Mouse (Mus musculus): ENCODE measurements at regions not wholly inside any gene's neighbourhood (a gene's known extent, or its start where the extent isn't known, plus 50 kb on each side); places are given as distances from the start of the nearest gene placed in this dataset.
"Not testable (repeated sequence)": the region's sequence is repeated elsewhere in the genome, so short reads cannot be mapped to it uniquely, and the experiment has no call there.

DNA sequence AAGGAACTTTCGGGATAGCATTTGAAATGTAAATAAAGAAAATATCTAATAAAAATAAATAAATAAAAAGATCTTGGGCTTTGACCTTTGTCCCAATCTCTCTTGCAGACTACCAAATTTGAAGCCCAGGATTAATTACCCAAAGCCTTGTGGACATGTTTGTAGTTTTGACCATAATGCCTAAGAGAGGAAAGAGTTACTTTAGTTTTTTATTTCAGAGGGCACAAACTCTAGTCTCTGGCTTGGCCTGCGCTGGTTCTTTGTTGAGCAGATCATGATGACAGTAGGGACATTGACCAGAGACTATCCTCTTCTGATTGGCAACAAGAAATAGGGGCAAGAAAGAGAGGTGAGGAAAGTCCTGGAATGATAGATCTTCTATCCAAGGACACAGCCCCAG is 532.4 kb upstream of the N6amt1 start:
- ATAC-seq (replicated peaks; ENCODE audit: poor library complexity, severe bottlenecking): no peak

GRCm38 (mm10) chr16:86818639-86819038 is 535.3 kb upstream of the N6amt1 start:
- not testable (repeated sequence) for ATAC-seq (replicated peaks; ENCODE audit: poor library complexity, severe bottlenecking)

- ATAC-seq (replicated peaks; ENCODE audit: poor library complexity, severe bottlenecking): no peak
Measured at GRCm38 (mm10) chr16:86816763-86817593, 537.0 kb upstream of the N6amt1 start.

GRCm38 (mm10) chr16:86816006-86816405 is 538.0 kb upstream of the N6amt1 start:
- ATAC-seq (replicated peaks; ENCODE audit: poor library complexity, severe bottlenecking): no peak

DNA sequence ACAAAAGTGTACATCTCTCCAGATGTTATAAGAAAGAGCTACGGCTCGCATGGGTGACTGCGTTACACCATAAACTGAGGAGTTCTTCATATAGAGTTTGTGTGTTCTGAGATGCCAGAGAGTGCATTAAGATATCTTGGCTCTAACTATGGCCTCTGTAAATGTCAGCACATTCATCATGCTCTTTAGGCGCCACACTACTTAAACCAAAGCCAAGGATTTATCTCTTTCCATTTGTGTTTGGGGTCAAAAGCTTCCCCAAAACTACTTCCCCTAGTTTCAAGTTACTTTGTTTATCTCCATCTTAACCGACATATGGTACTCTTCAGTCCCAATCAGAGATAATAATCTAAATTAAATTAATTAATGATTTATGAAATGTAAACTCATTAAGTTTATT is 541.3 kb upstream of the N6amt1 start:
- ATAC-seq (replicated peaks; ENCODE audit: poor library complexity, severe bottlenecking): no peak

- ATAC-seq (replicated peaks; ENCODE audit: poor library complexity, severe bottlenecking): no peak
Measured at GRCm38 (mm10) chr16:86808644-86809324, 545.2 kb upstream of the N6amt1 start.

DNA sequence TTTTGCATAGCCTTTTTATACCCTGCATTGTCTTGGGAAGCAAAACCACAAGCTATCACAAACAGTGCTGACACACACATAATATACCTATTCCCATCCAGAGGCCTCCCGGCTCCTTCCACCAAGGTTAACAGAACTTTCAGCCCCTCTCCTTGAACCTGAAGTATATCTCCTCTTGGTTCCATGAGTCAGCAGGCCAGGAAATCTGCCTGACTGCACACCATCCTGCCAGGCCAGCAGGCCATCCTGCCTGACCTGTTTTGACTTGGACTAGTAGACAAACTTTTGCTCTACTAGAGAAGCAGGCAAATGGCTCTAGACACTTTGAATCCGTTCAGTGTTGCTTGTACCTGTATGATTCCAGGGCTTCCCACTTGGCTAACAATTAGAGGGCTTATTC is 547.6 kb upstream of the N6amt1 start:
- no peak for ATAC-seq (replicated peaks; ENCODE audit: poor library complexity, severe bottlenecking)

GRCm38 (mm10) chr16:86776086-86776485 is 577.9 kb upstream of the N6amt1 start:
- ATAC-seq (replicated peaks; ENCODE audit: poor library complexity, severe bottlenecking): no peak

GRCm38 (mm10) chr16:86772586-86772985 is 581.4 kb upstream of the N6amt1 start:
- no peak for ATAC-seq (replicated peaks; ENCODE audit: poor library complexity, severe bottlenecking)

GRCm38 (mm10) chr16:86768912-86769311 is 585.1 kb upstream of the N6amt1 start:
- no peak for ATAC-seq (replicated peaks; ENCODE audit: poor library complexity, severe bottlenecking)

DNA sequence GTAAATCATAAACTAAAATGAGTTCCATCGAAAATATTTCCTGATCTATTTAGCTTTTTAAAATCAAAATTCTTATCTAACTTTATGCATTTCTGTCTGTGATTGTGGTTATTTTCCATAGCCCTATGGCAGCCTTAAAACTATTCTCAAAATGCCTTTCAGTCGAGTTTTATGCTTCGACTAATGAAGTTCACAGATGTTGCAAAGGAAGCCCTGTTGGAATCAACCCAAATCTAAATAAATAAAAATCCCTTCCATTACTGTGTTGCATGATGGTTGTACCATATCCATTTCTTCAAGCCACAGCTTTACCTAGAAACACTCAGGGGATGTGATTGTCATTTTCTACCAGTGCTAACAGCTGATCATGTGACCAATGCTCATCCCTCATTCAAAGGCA is 585.6 kb upstream of the N6amt1 start:
- no peak for ATAC-seq (replicated peaks; ENCODE audit: poor library complexity, severe bottlenecking)

DNA sequence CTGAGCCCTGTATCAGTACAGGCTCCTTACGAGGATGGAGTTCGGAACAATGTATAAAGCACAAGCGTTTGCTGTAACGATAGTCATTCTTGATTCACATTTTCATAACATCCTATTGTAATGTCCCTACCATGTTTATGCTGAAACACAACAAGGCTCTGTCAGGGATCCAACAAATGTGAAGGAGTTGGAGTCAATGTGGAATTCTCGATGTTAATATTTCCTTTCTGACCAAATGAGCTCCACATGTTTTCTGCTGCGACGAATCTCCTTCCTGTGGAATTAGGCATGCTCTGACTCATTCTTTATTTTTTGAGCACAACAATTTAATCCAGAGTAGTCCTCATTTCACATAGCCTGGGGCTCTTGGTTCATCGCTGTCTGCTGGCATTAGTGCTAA is 588.0 kb upstream of the N6amt1 start:
- no peak for ATAC-seq (replicated peaks; ENCODE audit: poor library complexity, severe bottlenecking)

DNA sequence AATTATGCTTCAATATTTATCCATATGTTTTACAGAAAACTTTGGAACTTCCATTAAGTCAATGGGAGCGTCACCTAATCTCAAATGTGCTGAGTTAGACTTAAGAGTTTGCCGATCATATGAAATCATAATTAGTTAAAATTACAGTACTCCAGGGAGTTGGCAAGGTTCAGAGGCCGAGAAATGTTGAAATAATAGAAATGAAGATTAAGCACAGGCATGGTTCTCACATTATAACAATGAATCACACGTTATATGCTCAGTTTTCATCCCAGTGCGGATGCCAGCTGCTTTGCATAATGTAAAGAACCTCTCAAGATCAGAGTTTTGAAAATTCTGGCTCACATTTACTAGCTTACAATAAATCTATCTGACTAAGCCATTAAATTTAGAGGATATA is 612.7 kb upstream of the N6amt1 start:
- no peak for ATAC-seq (replicated peaks; ENCODE audit: poor library complexity, severe bottlenecking)

DNA sequence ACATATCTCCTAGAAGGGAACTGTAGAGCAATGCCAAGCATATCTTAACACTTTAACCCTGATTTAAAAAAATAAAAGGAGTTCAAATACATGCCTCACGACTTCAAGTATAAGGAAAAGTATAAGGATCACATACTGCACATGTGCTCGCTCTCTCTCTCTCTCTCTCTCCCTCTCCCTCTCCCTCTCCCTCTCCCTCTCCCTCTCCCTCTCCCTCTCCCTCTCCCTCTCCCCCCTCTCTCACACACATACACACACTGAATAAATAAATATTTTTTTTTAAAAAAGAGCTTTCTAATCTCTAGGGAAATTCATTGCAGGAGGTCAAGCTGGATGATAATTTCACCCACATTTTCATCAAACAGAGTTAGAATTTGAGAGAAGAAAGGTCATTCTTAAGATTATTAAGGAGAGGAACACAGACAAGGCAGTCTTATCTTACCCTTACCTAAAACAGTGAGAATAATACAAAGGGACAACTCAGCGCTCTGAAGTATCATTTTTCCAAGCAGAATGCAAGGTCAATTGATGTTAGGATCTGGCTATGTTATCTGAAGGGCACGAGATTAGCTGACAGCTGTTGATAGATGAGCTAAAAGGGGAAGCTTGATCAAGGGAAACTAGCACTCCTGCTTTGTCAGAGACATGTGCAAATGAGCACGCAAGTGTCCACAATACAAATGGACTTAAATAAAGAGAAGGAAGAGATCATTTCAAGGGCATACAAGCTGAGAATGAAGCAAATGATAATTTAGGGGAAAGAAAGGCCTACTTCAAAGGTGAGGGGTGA is 634.8 kb upstream of the N6amt1 start:
- no peak for ATAC-seq (replicated peaks; ENCODE audit: poor library complexity, severe bottlenecking)

DNA sequence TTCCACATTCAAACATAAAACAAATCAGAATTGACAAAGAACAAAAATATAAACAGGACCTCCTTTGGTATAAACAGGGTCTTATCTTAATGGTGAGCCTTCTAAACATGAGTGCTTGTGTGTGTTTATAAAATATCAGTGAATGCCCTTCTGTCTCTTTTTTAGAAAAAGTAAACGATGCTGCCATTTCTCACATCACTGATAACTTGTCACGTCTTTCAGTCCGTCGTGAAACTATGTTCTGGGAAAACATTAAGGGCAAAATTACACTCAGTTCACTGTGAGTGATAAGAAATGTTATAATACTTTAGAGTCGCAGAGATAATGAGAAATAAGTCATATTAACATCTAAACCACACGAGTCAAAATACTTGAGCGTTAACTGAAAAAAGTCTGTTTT is 635.6 kb upstream of the N6amt1 start:
- no peak for ATAC-seq (replicated peaks; ENCODE audit: poor library complexity, severe bottlenecking)

DNA sequence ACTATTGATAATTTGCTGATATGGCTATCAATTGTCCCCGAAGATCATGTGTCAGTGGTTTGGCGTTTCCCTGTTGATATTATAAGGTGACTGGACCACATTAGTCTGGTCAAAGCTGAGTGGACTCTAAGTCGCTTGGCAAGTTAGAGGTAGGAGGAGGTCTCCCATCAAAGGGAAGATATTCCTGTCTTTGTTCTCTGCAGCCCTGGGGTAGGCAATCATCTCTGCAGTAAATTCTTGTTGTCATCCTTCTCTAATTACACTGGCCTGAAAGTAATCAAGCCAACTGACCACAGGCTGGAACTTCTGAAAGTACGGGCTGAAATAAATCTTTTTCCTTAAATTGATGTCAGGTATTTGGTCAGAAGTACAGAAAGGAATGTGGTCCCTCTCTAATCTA is 652.3 kb upstream of the N6amt1 start:
- no peak for ATAC-seq (replicated peaks; ENCODE audit: poor library complexity, severe bottlenecking)

- no peak for ATAC-seq (replicated peaks; ENCODE audit: poor library complexity, severe bottlenecking)
Measured at GRCm38 (mm10) chr16:86694497-86694896, 659.5 kb upstream of the N6amt1 start.

DNA sequence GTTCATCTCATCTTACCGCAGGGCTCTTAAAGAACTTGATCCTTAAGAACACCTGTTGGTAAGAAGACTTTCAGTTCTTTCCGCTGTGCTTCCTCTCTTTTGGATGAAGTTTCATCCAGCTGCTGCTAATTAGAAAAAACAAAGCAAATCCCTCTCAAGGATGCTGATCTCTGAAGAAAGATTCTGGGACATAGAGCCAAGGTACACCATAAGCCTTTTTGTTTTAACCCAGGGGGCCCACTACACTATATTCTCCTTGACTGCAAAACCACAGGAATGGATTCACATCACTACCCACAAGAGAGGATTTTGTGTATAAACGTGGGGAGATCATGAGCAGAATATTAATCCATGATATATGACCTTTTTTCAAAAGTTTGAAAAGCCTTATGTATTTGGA is 694.8 kb upstream of the N6amt1 start:
- ATAC-seq (replicated peaks; ENCODE audit: poor library complexity, severe bottlenecking): no peak

GRCm38 (mm10) chr16:86647316-86647715 is 706.7 kb upstream of the N6amt1 start:
- no peak for ATAC-seq (replicated peaks; ENCODE audit: poor library complexity, severe bottlenecking)

- ATAC-seq (replicated peaks; ENCODE audit: poor library complexity, severe bottlenecking): no peak
Measured at GRCm38 (mm10) chr16:86646753-86647152, 707.2 kb upstream of the N6amt1 start.

DNA sequence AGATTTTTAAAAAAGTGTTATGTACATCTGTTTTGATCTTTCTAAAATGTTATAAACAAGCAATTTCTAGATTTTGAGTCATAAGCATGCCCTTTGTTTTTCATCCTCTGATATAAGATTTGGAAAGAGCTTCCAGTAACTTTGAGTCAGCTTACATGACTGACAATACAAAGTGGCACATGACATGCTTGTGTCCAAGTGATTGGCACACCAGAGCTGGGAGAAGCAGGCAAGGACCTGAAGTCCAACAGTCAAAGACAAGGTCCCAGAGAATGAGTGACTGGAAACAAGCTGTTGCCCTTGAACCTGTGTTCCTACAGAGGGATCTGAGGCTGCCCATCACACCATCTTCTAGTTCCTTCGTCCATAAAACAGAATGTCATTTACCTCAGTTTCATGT is 708.5 kb upstream of the N6amt1 start:
- ATAC-seq (replicated peaks; ENCODE audit: poor library complexity, severe bottlenecking): no peak

Measured in granulocyte monocyte progenitor cell, adult 5-6 weeks (primary cell).